Mouse (Mus musculus): ENCODE measurements around the gene Tnfsf10. TPM values are rescaled to one million over a fixed set of nuclear protein-coding genes. Genes with fewer than 3 reads are reported as not detected.

The Tnfsf10 gene
- polyA plus RNA-seq, 1 experiment = 0.21 TPM

- Histone ChIP-seq H3K36me3 (ENCODE audit: control insufficient read depth, insufficient read depth, low read length) (no peaks in the 10 kb centered on the region), H3K4me1 (ENCODE audit: control insufficient read depth, insufficient read depth, low read length) (no peaks in the 10 kb centered on the region), H3K4me3 (ENCODE audit: control insufficient read depth, low read depth, low read length) (no peak overlapping the region), H3K27me3 (ENCODE audit: control insufficient read depth, insufficient read depth, low read length) (no peaks in the 10 kb centered on the region), H3K27ac (ENCODE audit: control insufficient read depth, insufficient read depth, low read depth, low read length) (no peak overlapping the region)
- TF ChIP-seq POLR2A (IDR thresholded peaks at IDR 0.05; ENCODE audit: control insufficient read depth, low read depth, low read length) = no peak
- TF ChIP-seq CTCF (IDR thresholded peaks at IDR 0.05; ENCODE audit: control insufficient read depth, insufficient read depth, insufficient replicate concordance, low read depth, low read length) = no peak
Observed at GRCm38 (mm10) chr3:27377935-27378334, 61.1 kb downstream of the Tnfsf10 start.

- Histone ChIP-seq H3K4me1 (ENCODE audit: control insufficient read depth, insufficient read depth, low read length) (no peaks in the 10 kb centered on the region), H3K27me3 (ENCODE audit: control insufficient read depth, insufficient read depth, low read length) (no peaks in the 10 kb centered on the region), H3K36me3 (ENCODE audit: control insufficient read depth, insufficient read depth, low read length) (no peaks in the 10 kb centered on the region), H3K27ac (ENCODE audit: control insufficient read depth, insufficient read depth, low read depth, low read length) (no peak overlapping the region), H3K4me3 (ENCODE audit: control insufficient read depth, low read depth, low read length) (no peak overlapping the region)
- TF ChIP-seq POLR2A (IDR thresholded peaks at IDR 0.05; ENCODE audit: control insufficient read depth, low read depth, low read length) = no peak
- TF ChIP-seq CTCF (IDR thresholded peaks at IDR 0.05; ENCODE audit: control insufficient read depth, insufficient read depth, insufficient replicate concordance, low read depth, low read length) = no peak
Observed at GRCm38 (mm10) chr3:27384836-27385235, 68.0 kb downstream of the Tnfsf10 start.

GRCm38 (mm10) chr3:27389923-27390322 is 73.1 kb downstream of the Tnfsf10 start:
- Histone ChIP-seq H3K27me3 (ENCODE audit: control insufficient read depth, insufficient read depth, low read length) (no peaks in the 10 kb centered on the region), H3K4me3 (ENCODE audit: control insufficient read depth, low read depth, low read length) (no peak overlapping the region), H3K36me3 (ENCODE audit: control insufficient read depth, insufficient read depth, low read length) (no peaks in the 10 kb centered on the region), H3K27ac (ENCODE audit: control insufficient read depth, insufficient read depth, low read depth, low read length) (no peak overlapping the region), H3K4me1 (ENCODE audit: control insufficient read depth, insufficient read depth, low read length) (no peaks in the 10 kb centered on the region)
- TF ChIP-seq CTCF (IDR thresholded peaks at IDR 0.05; ENCODE audit: control insufficient read depth, insufficient read depth, insufficient replicate concordance, low read depth, low read length) = no peak
- TF ChIP-seq POLR2A (IDR thresholded peaks at IDR 0.05; ENCODE audit: control insufficient read depth, low read depth, low read length) = no peak

Other genes starting within 250 kb of the Tnfsf10 start
- gene Ect2, start 163.2 kb upstream of the Tnfsf10 start, polyA plus RNA-seq (2012; rRNA removed) = 11.5 and 11.9 TPM in 2 replicates
- 1.3 and 2.4 TPM in 2 replicates for gene Nceh1, start 134.1 kb upstream of the Tnfsf10 start, polyA plus RNA-seq (2012; rRNA removed)
- not detected in 2 replicates for gene Ghsr, start 54.3 kb downstream of the Tnfsf10 start, polyA plus RNA-seq (2012; rRNA removed)

Measured in testis, adult 2 months (tissue).